8 mouse cellular contexts compared by ENCODE assay signal in genomic region chr11:83409087-83409754, GRCm38 (mm10). TPM values are rescaled to one million over a fixed set of nuclear protein-coding genes. Genes with fewer than 3 reads are reported as not detected.
A peak's percentile ranks its signal among the peaks of the same experiment; 100 is the strongest.
DNase-seq lines count a peak whose midpoint lies in the region; ATAC-seq and TF ChIP-seq lines count a peak whose summit lies in the region.

TSS of gene Rasl10b (plus strand) at chr11:83409137.

- no peaks in the 10 kb centered on the region for H3K36me3 ChIP-seq in lung, embryonic 15.5 days
- no peaks in the 10 kb centered on the region for H3K36me3 ChIP-seq in forebrain, embryonic 16.5 days (ENCODE audit: control insufficient read depth, insufficient read depth)
- H3K36me3 ChIP-seq in intestine, embryonic 16.5 days (ENCODE audit: control insufficient read depth, insufficient read depth, low read length), result no peaks in the 10 kb centered on the region
- H3K36me3 ChIP-seq in limb, embryonic 14.5 days (ENCODE audit: control insufficient read depth, insufficient read depth, low read length), result no peaks in the 10 kb centered on the region
- H3K36me3 ChIP-seq in neural tube, embryonic 14.5 days (ENCODE audit: control insufficient read depth, insufficient read depth, low read length), result no peaks in the 10 kb centered on the region

- H3K4me2 ChIP-seq in lung, embryonic 15.5 days, result peak within 1 kb of the TSS; percentile 95
- H3K4me2 ChIP-seq in forebrain, embryonic 16.5 days (ENCODE audit: low read length), result peak within 1 kb of the TSS; percentile 85
- H3K4me2 ChIP-seq in intestine, embryonic 16.5 days (ENCODE audit: low read depth, low read length), result peak within 1 kb of the TSS; percentile 98
- peak within 1 kb of the TSS; percentile 86 for H3K4me2 ChIP-seq in limb, embryonic 14.5 days (replicated peaks; ENCODE audit: low read depth, low read length, severe bottlenecking)
- peak within 1 kb of the TSS; percentile 83 for H3K4me2 ChIP-seq in neural tube, embryonic 14.5 days (ENCODE audit: low read depth, low read length)

- peak within 1 kb of the TSS; percentile 73 for H3K4me3 ChIP-seq in lung, embryonic 15.5 days
- H3K4me3 ChIP-seq in forebrain, embryonic 16.5 days (replicated peaks; ENCODE audit: low read length), result peak within 1 kb of the TSS; percentile 82
- peak within 1 kb of the TSS; percentile 67 for H3K4me3 ChIP-seq in intestine, embryonic 16.5 days (ENCODE audit: low read length)
- H3K4me3 ChIP-seq in limb, embryonic 14.5 days (replicated peaks; ENCODE audit: low read length), result peak within 1 kb of the TSS; percentile 68
- H3K4me3 ChIP-seq in neural tube, embryonic 14.5 days (ENCODE audit: low read depth, low read length), result peak within 1 kb of the TSS; percentile 96

- H3K4me1 ChIP-seq in lung, embryonic 15.5 days, result peaks cover 4% of the 10 kb centered on the region
- peaks cover 19% of the 10 kb centered on the region for H3K4me1 ChIP-seq in forebrain, embryonic 16.5 days (replicated peaks; ENCODE audit: control insufficient read depth, insufficient read depth, low read length)
- H3K4me1 ChIP-seq in intestine, embryonic 16.5 days (ENCODE audit: control insufficient read depth, insufficient read depth, low read length), result peaks cover 11% of the 10 kb centered on the region
- 0 out of 2 replicates have a peak, but pooled peaks cover 9% of the 10 kb centered on the region for H3K4me1 ChIP-seq in limb, embryonic 14.5 days (ENCODE audit: control insufficient read depth, insufficient read depth, low read length)
- peaks cover 11% of the 10 kb centered on the region for H3K4me1 ChIP-seq in neural tube, embryonic 14.5 days (ENCODE audit: control insufficient read depth, insufficient read depth, low read length)

- H3K27ac ChIP-seq in lung, embryonic 15.5 days, result no peak within 1 kb of the TSS
- H3K27ac ChIP-seq in forebrain, embryonic 16.5 days (ENCODE audit: low read length), result no peak within 1 kb of the TSS
- no peak within 1 kb of the TSS for H3K27ac ChIP-seq in intestine, embryonic 16.5 days (ENCODE audit: low read length)
- H3K27ac ChIP-seq in limb, embryonic 14.5 days (replicated peaks; ENCODE audit: low read depth, low read length), result no peak within 1 kb of the TSS
- peak within 1 kb of the TSS; percentile 49 for H3K27ac ChIP-seq in neural tube, embryonic 14.5 days (ENCODE audit: low read depth, low read length)

- DNase-seq in lung, adult 18-20 months, result no peak
- peak; percentile 52 for DNase-seq in cerebellum, adult 11 months
- no peak for DNase-seq in limb, embryonic 14.5 days (ENCODE audit: low spot score)
- DNase-seq in urinary bladder, postnatal 25 days (ENCODE audit: low spot score), result no peak

- H3K9ac ChIP-seq in lung, embryonic 15.5 days, result peak within 1 kb of the TSS; percentile 47
- peak within 1 kb of the TSS; percentile 85 for H3K9ac ChIP-seq in forebrain, embryonic 16.5 days (replicated peaks; ENCODE audit: low read depth, low read length)
- H3K9ac ChIP-seq in intestine, embryonic 16.5 days (ENCODE audit: low read depth, low read length), result peak within 1 kb of the TSS; percentile 74
- peak within 1 kb of the TSS; percentile 73 for H3K9ac ChIP-seq in limb, embryonic 14.5 days (ENCODE audit: low read depth, low read length, severe bottlenecking)
- peak within 1 kb of the TSS; percentile 98 for H3K9ac ChIP-seq in neural tube, embryonic 14.5 days (replicated peaks; ENCODE audit: low read depth, low read length)

- no peak for TF ChIP-seq POLR2A in limb, embryonic 14.5 days (IDR thresholded peaks at IDR 0.05; ENCODE audit: borderline replicate concordance, extremely low read depth, insufficient read depth, insufficient read length)

- under 1% methylated on average over 34 of the region's 44 CpGs for WGBS in lung, embryonic 15.5 days
- WGBS in forebrain, embryonic 16.5 days, result 1% methylated on average over 31 of the region's 44 CpGs
- 1% methylated on average over 31 of the region's 44 CpGs for WGBS in intestine, embryonic 16.5 days
- 1% methylated on average over 28 of the region's 44 CpGs for WGBS in limb, embryonic 14.5 days
- WGBS in neural tube, embryonic 14.5 days, result 2% methylated on average over 41 of the region's 44 CpGs

- no peaks in the 10 kb centered on the region for H3K9me3 ChIP-seq in lung, embryonic 15.5 days
- H3K9me3 ChIP-seq in forebrain, embryonic 16.5 days (ENCODE audit: control insufficient read depth, low read length), result no peaks in the 10 kb centered on the region
- no peaks in the 10 kb centered on the region for H3K9me3 ChIP-seq in intestine, embryonic 16.5 days (ENCODE audit: control insufficient read depth, low read length)
- H3K9me3 ChIP-seq in limb, embryonic 14.5 days (ENCODE audit: control insufficient read depth, low read length), result no peaks in the 10 kb centered on the region
- H3K9me3 ChIP-seq in neural tube, embryonic 14.5 days (ENCODE audit: control insufficient read depth, low read length), result no peaks in the 10 kb centered on the region

- ATAC-seq in lung, embryonic 15.5 days (ENCODE audit: borderline replicate concordance, extremely low read depth, low FRiP score, low TSS enrichment), result peak; percentile 48
- ATAC-seq in forebrain, embryonic 16.5 days, result peak; percentile 91
- peak; percentile 83 for ATAC-seq in intestine, embryonic 16.5 days
- ATAC-seq in limb, embryonic 14.5 days (ENCODE audit: low FRiP score, low read depth), result peak; percentile 75
- peak; percentile 87 for ATAC-seq in neural tube, embryonic 14.5 days (ENCODE audit: low read depth)

- peaks cover 12% of the 10 kb centered on the region; the same call in 1 of the 2 replicates for H3K27me3 ChIP-seq in lung, embryonic 15.5 days
- H3K27me3 ChIP-seq in forebrain, embryonic 16.5 days (replicated peaks; ENCODE audit: control insufficient read depth, insufficient read depth, low read length), result no peaks in the 10 kb centered on the region
- no peaks in the 10 kb centered on the region for H3K27me3 ChIP-seq in intestine, embryonic 16.5 days (replicated peaks; ENCODE audit: control insufficient read depth, insufficient read depth, low read length)
- H3K27me3 ChIP-seq in limb, embryonic 14.5 days (ENCODE audit: control insufficient read depth, insufficient read depth, low read length), result no peaks in the 10 kb centered on the region
- H3K27me3 ChIP-seq in neural tube, embryonic 14.5 days (ENCODE audit: control insufficient read depth, insufficient read depth, low read length), result no peaks in the 10 kb centered on the region

RNA-seq across cellular contexts. Expression of gene Rasl10b, which starts in this region (rescaled TPM):
- 1.3 and 1.8 TPM in 2 replicates for polyA plus RNA-seq in lung, embryonic 15.5 days (2015; fragmentation: Nextera tagmentation; extraction: Ambion mirVana)
- polyA plus RNA-seq in forebrain, embryonic 16.5 days (2015; fragmentation: Nextera tagmentation; extraction: Ambion mirVana), result 24.7 and 31.4 TPM in 2 replicates
- polyA plus RNA-seq in intestine, embryonic 16.5 days (2015; fragmentation: Nextera tagmentation; extraction: Ambion mirVana), result 0.39 and 0.50 TPM in 2 replicates
- polyA plus RNA-seq in limb, embryonic 14.5 days (2012; rRNA removed), result 8.4 and 12.3 TPM in 2 replicates
- polyA plus RNA-seq in limb, embryonic 14.5 days (2014; fragmentation: Nextera tagmentation; extraction: Ambion mirVana), result 2.2 and 2.4 TPM in 2 replicates
- polyA plus RNA-seq in neural tube, embryonic 14.5 days (2014; fragmentation: Nextera tagmentation; extraction: Ambion mirVana), result 21.3 and 24.0 TPM in 2 replicates

Comparison
In these comparisons a context has a peak if more than half of its experiments do, and no peak if none do; other contexts are left out.
1. Peak in ATAC-seq, H3K4me3 ChIP-seq, H3K9ac ChIP-seq and H3K4me2 ChIP-seq in intestine, embryonic 16.5 days; RNA of the gene not detected or under 1 TPM.
2. H3K9ac ChIP-seq: peak in every context shown above with its lines; median percentile 98 in neural tube, embryonic 14.5 days; 85 in forebrain, embryonic 16.5 days; 74 in intestine, embryonic 16.5 days; 73 in limb, embryonic 14.5 days; 47 in lung, embryonic 15.5 days.